Mouse (Mus musculus): ENCODE measurements at regions not wholly inside any gene's neighbourhood (a gene's known extent, or its start where the extent isn't known, plus 50 kb on each side); places are given as distances from the start of the nearest gene placed in this dataset.

DNA sequence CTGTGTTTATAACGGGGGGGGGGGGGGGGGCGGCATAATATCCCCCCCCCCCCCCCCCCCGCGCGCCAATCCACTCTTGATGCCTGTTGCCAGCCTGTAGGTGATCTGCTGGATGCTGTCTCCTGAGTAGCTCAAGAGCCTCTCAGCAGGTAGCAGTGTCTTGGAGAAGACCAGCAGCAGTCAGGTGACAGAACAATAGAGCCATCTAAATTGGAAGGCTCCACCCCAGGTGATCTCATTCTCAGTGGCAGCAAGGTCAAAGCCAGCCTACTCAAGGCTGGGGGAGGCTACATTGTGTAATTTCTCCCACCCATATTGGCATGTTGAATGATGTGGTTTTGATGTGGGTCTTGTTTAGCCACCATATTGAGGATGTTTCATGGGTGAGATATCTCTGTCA is 338.3 kb upstream of the Zfp804a start:
- H3K9ac ChIP-seq (replicated peaks; ENCODE audit: low read depth, low read length), result no peak overlapping the region
- H3K9me3 ChIP-seq (ENCODE audit: control insufficient read depth, low read depth, low read length), result no peaks in the 10 kb centered on the region
- no peaks in the 10 kb centered on the region for H3K36me3 ChIP-seq (ENCODE audit: control insufficient read depth, insufficient read depth, low read length)
- no peak overlapping the region for H3K4me2 ChIP-seq (replicated peaks; ENCODE audit: low read depth, low read length)
- no peaks in the 10 kb centered on the region for H3K4me1 ChIP-seq (ENCODE audit: control insufficient read depth, insufficient read depth, low read length)
- no peak overlapping the region for H3K4me3 ChIP-seq (ENCODE audit: low read depth, low read length)
- 54% methylated on average over 2 of the region's 5 CpGs for WGBS
- H3K27me3 ChIP-seq (ENCODE audit: control insufficient read depth, insufficient read depth, low read length), result no peaks in the 10 kb centered on the region
- H3K27ac ChIP-seq (ENCODE audit: low read length), result no peak overlapping the region
- ATAC-seq (ENCODE audit: insufficient number of reproducible peaks, insufficient read depth, low FRiP score, low read depth), result no peak

DNA sequence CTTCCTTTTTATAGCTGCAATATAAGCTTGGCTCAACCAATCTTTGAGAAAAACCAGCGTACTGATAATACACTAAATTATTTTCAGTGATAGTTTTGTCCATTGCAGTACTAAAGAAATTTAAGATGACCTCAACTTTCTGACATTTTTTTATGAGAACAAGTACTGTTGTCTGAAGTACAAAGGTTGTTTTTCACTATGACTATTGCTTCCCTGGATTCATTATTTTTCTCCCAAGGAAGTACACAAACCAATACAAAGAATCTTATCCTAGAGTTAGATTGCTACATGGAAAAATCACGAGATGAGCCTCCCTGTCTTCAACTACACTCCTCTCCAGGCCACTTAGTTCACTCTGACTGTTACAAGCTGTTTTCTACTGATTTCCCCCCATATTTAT is 319.5 kb upstream of the Zfp804a start:
- no peaks in the 10 kb centered on the region for H3K9me3 ChIP-seq (ENCODE audit: control insufficient read depth, low read depth, low read length)

DNA sequence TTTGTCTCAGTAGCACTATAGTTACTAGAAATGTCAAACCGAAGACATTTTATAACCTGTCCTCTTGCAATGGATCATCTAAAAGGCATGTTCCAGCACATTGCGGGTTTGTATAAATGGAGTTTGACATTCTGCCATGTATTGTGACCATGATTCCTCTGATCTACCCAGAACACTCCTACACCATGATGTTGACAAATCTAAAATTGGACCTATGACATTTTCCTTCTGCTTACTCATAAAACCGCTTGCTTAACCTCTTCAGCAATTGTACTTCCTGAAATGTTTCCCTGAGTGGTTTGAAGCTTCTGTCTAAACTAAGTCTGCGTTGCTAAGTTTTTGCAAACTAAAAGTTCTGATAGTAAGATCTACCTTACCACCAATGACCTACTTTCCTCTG is 319.0 kb upstream of the Zfp804a start:
- 78% methylated on average over 4 of the region's 4 CpGs for WGBS
- no peaks in the 10 kb centered on the region for H3K9me3 ChIP-seq (ENCODE audit: control insufficient read depth, low read depth, low read length)

More for the DNA sequence above, 319.5 kb upstream of the Zfp804a start:
- Histone ChIP-seq H3K9ac (replicated peaks; ENCODE audit: low read depth, low read length) (no peak overlapping the region), H3K4me1 (ENCODE audit: control insufficient read depth, insufficient read depth, low read length) (no peaks in the 10 kb centered on the region), H3K27ac (ENCODE audit: low read length) (no peak overlapping the region), H3K4me2 (replicated peaks; ENCODE audit: low read depth, low read length) (no peak overlapping the region), H3K27me3 (ENCODE audit: control insufficient read depth, insufficient read depth, low read length) (no peaks in the 10 kb centered on the region), H3K4me3 (ENCODE audit: low read depth, low read length) (no peak overlapping the region), H3K36me3 (ENCODE audit: control insufficient read depth, insufficient read depth, low read length) (no peaks in the 10 kb centered on the region)
- ATAC-seq (ENCODE audit: insufficient number of reproducible peaks, insufficient read depth, low FRiP score, low read depth), result no peak
- whole genome bisulfite sequencing, result 83% methylated on average over 2 of the region's 2 CpGs

DNA sequence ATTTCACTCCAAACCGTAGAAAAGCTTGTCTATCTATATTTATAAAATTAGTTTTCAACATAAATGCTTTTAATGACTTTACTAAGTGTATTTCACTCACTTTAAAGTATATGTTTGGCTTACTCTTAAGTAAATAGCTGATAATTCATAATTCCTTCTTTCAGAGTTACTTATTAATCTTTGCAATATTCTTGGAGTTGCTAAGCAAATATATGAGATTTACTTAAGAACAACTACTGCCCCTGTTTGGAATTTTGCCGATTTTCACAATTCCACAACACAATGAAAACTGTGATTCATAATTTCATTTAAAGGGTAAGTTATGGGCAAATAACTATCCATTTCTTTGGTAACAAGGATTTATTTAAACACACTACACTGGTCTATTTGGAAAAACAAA is 287.2 kb upstream of the Zfp804a start:
- Histone ChIP-seq H3K4me2 (replicated peaks; ENCODE audit: low read depth, low read length) (no peak overlapping the region), H3K27me3 (ENCODE audit: control insufficient read depth, insufficient read depth, low read length) (no peaks in the 10 kb centered on the region), H3K9ac (replicated peaks; ENCODE audit: low read depth, low read length) (no peak overlapping the region), H3K4me3 (ENCODE audit: low read depth, low read length) (no peak overlapping the region), H3K36me3 (ENCODE audit: control insufficient read depth, insufficient read depth, low read length) (no peaks in the 10 kb centered on the region), H3K4me1 (ENCODE audit: control insufficient read depth, insufficient read depth, low read length) (no peaks in the 10 kb centered on the region), H3K27ac (ENCODE audit: low read length) (no peak overlapping the region), H3K9me3 (ENCODE audit: control insufficient read depth, low read depth, low read length) (no peaks in the 10 kb centered on the region)
- no peak for ATAC-seq (ENCODE audit: insufficient number of reproducible peaks, insufficient read depth, low FRiP score, low read depth)
- WGBS, result 61% methylated on average over 2 of the region's 2 CpGs

More for the DNA sequence above, 319.0 kb upstream of the Zfp804a start:
- no peak overlapping the region for H3K4me3 ChIP-seq (ENCODE audit: low read depth, low read length)
- no peaks in the 10 kb centered on the region for H3K36me3 ChIP-seq (ENCODE audit: control insufficient read depth, insufficient read depth, low read length)
- no peaks in the 10 kb centered on the region for H3K4me1 ChIP-seq (ENCODE audit: control insufficient read depth, insufficient read depth, low read length)
- no peak overlapping the region for H3K9ac ChIP-seq (replicated peaks; ENCODE audit: low read depth, low read length)
- no peak overlapping the region for H3K4me2 ChIP-seq (replicated peaks; ENCODE audit: low read depth, low read length)
- no peak for ATAC-seq (ENCODE audit: insufficient number of reproducible peaks, insufficient read depth, low FRiP score, low read depth)
- no peaks in the 10 kb centered on the region for H3K27me3 ChIP-seq (ENCODE audit: control insufficient read depth, insufficient read depth, low read length)
- no peak overlapping the region for H3K27ac ChIP-seq (ENCODE audit: low read length)

DNA sequence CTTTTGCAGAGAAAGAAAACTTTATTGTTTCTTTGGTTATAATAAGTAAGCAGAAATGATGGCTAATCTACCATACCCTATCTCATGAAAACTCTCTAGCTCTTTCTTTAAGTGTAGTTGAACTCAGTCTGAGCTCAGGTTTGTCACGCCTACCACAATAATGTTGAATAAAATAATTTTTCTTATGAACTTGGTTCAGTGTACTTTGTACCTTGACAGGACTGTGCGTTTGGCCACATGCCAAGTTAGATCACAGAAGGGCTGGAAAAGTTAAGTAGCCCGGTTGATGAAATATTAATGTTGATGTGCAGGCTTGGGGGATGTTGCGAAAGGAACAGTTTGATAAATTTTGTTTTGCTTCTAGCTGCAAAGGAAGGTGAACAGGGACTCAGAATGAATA is 270.0 kb upstream of the Zfp804a start:
- no peak overlapping the region for H3K9ac ChIP-seq (replicated peaks; ENCODE audit: low read depth, low read length)

More for the DNA sequence above, 270.0 kb upstream of the Zfp804a start:
- no peaks in the 10 kb centered on the region for H3K27me3 ChIP-seq (ENCODE audit: control insufficient read depth, insufficient read depth, low read length)
- no peaks in the 10 kb centered on the region for H3K36me3 ChIP-seq (ENCODE audit: control insufficient read depth, insufficient read depth, low read length)
- no peak overlapping the region for H3K27ac ChIP-seq (ENCODE audit: low read length)
- 0 out of 2 replicates have a peak, but pooled peaks have one; percentile 56 for ATAC-seq (ENCODE audit: insufficient number of reproducible peaks, insufficient read depth, low FRiP score, low read depth)
- WGBS, result 24% methylated on average over 4 of the region's 4 CpGs
- H3K4me3 ChIP-seq (ENCODE audit: low read depth, low read length), result no peak overlapping the region
- no peaks in the 10 kb centered on the region for H3K9me3 ChIP-seq (ENCODE audit: control insufficient read depth, low read depth, low read length)
- no peaks in the 10 kb centered on the region for H3K4me1 ChIP-seq (ENCODE audit: control insufficient read depth, insufficient read depth, low read length)
- H3K4me2 ChIP-seq (replicated peaks; ENCODE audit: low read depth, low read length), result no peak overlapping the region
